13 mouse cellular contexts compared by ENCODE assay signal in the genomic region with DNA sequence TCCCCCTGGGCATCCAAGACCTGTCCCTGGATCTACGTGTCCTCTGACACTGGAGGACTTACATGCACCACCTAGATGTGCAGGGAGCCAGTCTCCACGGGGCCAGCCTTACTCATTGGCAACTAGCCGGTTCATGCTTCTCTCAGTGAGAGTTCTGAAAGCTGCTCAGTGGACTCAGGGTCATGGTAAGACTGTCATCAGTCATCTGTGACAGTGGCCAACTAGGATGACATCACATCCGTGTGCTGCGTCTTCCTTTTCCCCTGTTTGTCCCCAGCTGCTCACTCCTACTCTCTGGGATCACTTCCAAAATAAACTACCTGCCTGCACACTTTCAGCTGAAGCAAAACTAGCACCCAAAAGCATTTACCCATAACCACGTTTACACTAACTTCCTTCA. TPM values are rescaled to one million over a fixed set of nuclear protein-coding genes. Genes with fewer than 3 reads are reported as not detected.
A peak's percentile ranks its signal among the peaks of the same experiment; 100 is the strongest.
DNase-seq lines count a peak whose midpoint lies in the region; ATAC-seq and TF ChIP-seq lines count a peak whose summit lies in the region.
"Had no signal": no experiment of that assay in that cellular context is flagged by ENCODE, and none has a peak within 500 bp of the region (broad histone marks: within the 10 kb centered on the region; RNA-seq: fewer than 3 reads in every experiment).

No protein-coding gene starts in this region.

- H3K9me3 ChIP-seq in lung, embryonic 16.5 days (ENCODE audit: control insufficient read depth, low read length), result 0 out of 2 replicates have a peak, but pooled peaks cover 3% of the 10 kb centered on the region
- H3K9me3 ChIP-seq: neural tube, embryonic 13.5 days had no signal

- no peak overlapping the region for H3K4me3 ChIP-seq in lung, embryonic 16.5 days (ENCODE audit: low read length)
- H3K4me3 ChIP-seq in lung, adult 2 months (replicated peaks; ENCODE audit: extremely low read depth, low read depth, low read length), result no peak overlapping the region
- H3K4me3 ChIP-seq: neural tube, embryonic 13.5 days had no signal

- H3K27ac ChIP-seq in lung, embryonic 16.5 days (ENCODE audit: low read length), result peak overlapping the region; percentile 58; the same call in 1 of the 2 replicates
- H3K27ac ChIP-seq: neural tube, embryonic 13.5 days had no signal

- intact Hi-C loops in heart, postnatal 25 days (cut with DNase I), result loop anchor here (10.0 kb wide), 1 partner anchor 323 kb away; no protein-coding TSS in a partner anchor

- ATAC-seq in lung, embryonic 16.5 days (ENCODE audit: low read depth), result peak; percentile 52; the same call in 1 of the 2 replicates
- ATAC-seq: midbrain, embryonic 16.5 days had no signal

- no peaks in the 10 kb centered on the region for H3K27me3 ChIP-seq in lung, embryonic 16.5 days (ENCODE audit: control insufficient read depth, insufficient read depth, low read depth, low read length)
- H3K27me3 ChIP-seq: neural tube, embryonic 13.5 days had no signal

- no peaks in the 10 kb centered on the region; the same call in 1 of the 2 replicates for H3K36me3 ChIP-seq in lung, embryonic 16.5 days (ENCODE audit: control insufficient read depth, insufficient read depth, low read length)
- H3K36me3 ChIP-seq: neural tube, embryonic 13.5 days had no signal

- peaks cover 7% of the 10 kb centered on the region; the same call in 1 of the 2 replicates for H3K4me1 ChIP-seq in lung, embryonic 16.5 days (replicated peaks; ENCODE audit: control insufficient read depth, insufficient read depth, low read length)
- H3K4me1 ChIP-seq in lung, adult 2 months (ENCODE audit: control insufficient read depth, insufficient read depth, low read length), result peaks cover 3% of the 10 kb centered on the region; the same call in 1 of the 2 replicates
- H3K4me1 ChIP-seq: neural tube, embryonic 13.5 days had no signal

- no peak for TF ChIP-seq CTCF in lung, adult 2 months (IDR thresholded peaks at IDR 0.05; ENCODE audit: insufficient read depth, low read length)

- H3K4me2 ChIP-seq in lung, embryonic 16.5 days (ENCODE audit: low read depth, low read length), result no peak overlapping the region
- H3K4me2 ChIP-seq: neural tube, embryonic 13.5 days had no signal

- peak; percentile 95 for DNase-seq in heart, adult 11 months
- no peak for DNase-seq in heart, postnatal 25 days (ENCODE audit: low spot score)
- DNase-seq in lung, adult 2 months, result no peak
- peak; percentile 38 to 61 for DNase-seq in kidney, adult 8-10 months
- DNase-seq in left cerebral cortex, adult 18-20 months (ENCODE audit: low spot score in 2 of 2), result no peak
- no peak for DNase-seq in cerebellum, adult 8-10 months
- DNase-seq in cerebellum, postnatal 14 days, result no peak
- DNase-seq: cerebellum, adult 9-10 months; layer of hippocampus, adult 9-11 months; left cerebral cortex, postnatal 4 days had no signal

- H3K9ac ChIP-seq in lung, embryonic 16.5 days (ENCODE audit: low read length), result no peak overlapping the region
- H3K9ac ChIP-seq: neural tube, embryonic 13.5 days had no signal

- 43% methylated on average over 6 of the region's 6 CpGs for WGBS in lung, embryonic 16.5 days
- WGBS in lung, adult 2 months, result 34% methylated on average over 6 of the region's 6 CpGs

- no peak for TF ChIP-seq POLR2A in lung, adult 2 months (IDR thresholded peaks at IDR 0.05; ENCODE audit: borderline replicate concordance, extremely low read depth, low read depth, low read length)

RNA-seq across cellular contexts. Expression of gene Arsb, which starts 50.6 kb away (rescaled TPM):
- total RNA-seq in heart, postnatal 25 days (2021), result 1 to 10 TPM; 4.9 to 5.4 TPM
- 15.2 and 17.2 TPM in 2 replicates for polyA plus RNA-seq in lung, embryonic 16.5 days (2015; fragmentation: Nextera tagmentation; extraction: Ambion mirVana)
- 22.8 and 26.0 TPM in 2 replicates for polyA plus RNA-seq in lung, adult 2 months (2012; rRNA removed)
- 10 to 100 TPM; 78.5 to 79.3 TPM for total RNA-seq in left cerebral cortex, adult 18-20 months (2021)

Comparison
In these comparisons a context has a peak if more than half of its experiments do, and no peak if none do; other contexts are left out.
1. DNase-seq: peak in heart, adult 11 months (single experiment) and kidney, adult 8-10 months (2 of 2); none in heart, postnatal 25 days (single experiment), lung, adult 2 months (single experiment), left cerebral cortex, adult 18-20 months (0 of 2), cerebellum, adult 8-10 months (single experiment) and cerebellum, postnatal 14 days (0 of 2).
2. RNA of gene Arsb, which starts 50.6 kb away (total RNA-seq): 78.5 to 79.3 TPM in left cerebral cortex, adult 18-20 months; 4.9 to 5.4 TPM in heart, postnatal 25 days; every median in the first group is over 10 times any median in the second.